Mouse (Mus musculus) MEL (cell line): ENCODE measurements at regions not wholly inside any gene's neighbourhood (a gene's known extent, or its start where the extent isn't known, plus 50 kb on each side); places are given as distances from the start of the nearest gene placed in this dataset.

ENCODE experiments used
- DNase-seq: peaks from one replicate; pipeline ENCODE4 v3.0.0; 2011; ENCODE audit warnings: low read depth, low spot score
- H3K27ac ChIP-seq: 2 replicates; pipeline ENCODE4 v1.5.1; 2012; ENCODE audit warnings: low read depth, mild to moderate bottlenecking, control low read depth, low read length, moderate library complexity; ENCODE audit not compliant: control insufficient read depth
- H3K27me3 ChIP-seq, 2 experiments: fragments of 150-350 bp in 1 of 2; sonication (generic) in 1 of 2; 2 replicates each; pipeline ENCODE4 v1.6.1; 2012; ENCODE audit warnings: low read length in 2 of 2, mild to moderate bottlenecking in 2 of 2, improper control_type of control experiment in 1 of 2, moderate library complexity in 1 of 2; ENCODE audit not compliant: insufficient read depth in 2 of 2, control insufficient read depth in 1 of 2
- H3K36me3 ChIP-seq, 2 experiments: 2 replicates each; pipeline ENCODE4 v1.6.1; 2012 to 2014; ENCODE audit warnings: low read length in 2 of 2, improper control_type of control experiment in 1 of 2, inconsistent platforms in 1 of 2, mild to moderate bottlenecking in 1 of 2; ENCODE audit not compliant: insufficient read depth in 2 of 2, control insufficient read depth in 1 of 2
- H3K4me1 ChIP-seq, 2 experiments: fragments of 150-350 bp in 1 of 2; sonication (generic) in 1 of 2; 2 replicates each; pipeline ENCODE4 v1.6.1; 2012; ENCODE audit warnings: low read length in 2 of 2, improper control_type of control experiment in 1 of 2, mild to moderate bottlenecking in 1 of 2; ENCODE audit not compliant: insufficient read depth in 2 of 2, control insufficient read depth in 1 of 2
- H3K4me3 ChIP-seq, 2 experiments: fragments of 150-350 bp in 1 of 2; sonication (generic) in 1 of 2; 2 replicates each; pipeline ENCODE4 v1.5.1; 2012; ENCODE audit warnings: low read depth in 2 of 2, low read length in 2 of 2, mild to moderate bottlenecking in 2 of 2, moderate library complexity in 2 of 2, control low read depth in 1 of 2, improper control_type of control experiment in 1 of 2; ENCODE audit not compliant: control insufficient read depth in 1 of 2, insufficient read depth in 1 of 2
- H3K79me2 ChIP-seq: 2 replicates; pipeline ENCODE4 v1.6.1; 2012; ENCODE audit warnings: mild to moderate bottlenecking, low read length, moderate library complexity; ENCODE audit not compliant: control insufficient read depth, poor library complexity, insufficient read depth
- H3K9ac ChIP-seq: 2 replicates; pipeline ENCODE4 v1.6.1; 2012; ENCODE audit warnings: low read depth, mild to moderate bottlenecking, control low read depth, low read length, moderate library complexity; ENCODE audit not compliant: control insufficient read depth, poor library complexity, severe bottlenecking
- H3K9me3 ChIP-seq: fragments of 150-350 bp; sonication (generic); replicated peaks from 2 replicates; pipeline ENCODE4 v1.6.1; 2012; ENCODE audit warnings: mild to moderate bottlenecking, low read length, improper control_type of control experiment, moderate library complexity; ENCODE audit not compliant: insufficient read depth
- CHD2 ChIP-seq: IDR thresholded peaks from 2 replicates; pipeline ENCODE4 v1.6.1; 2011; ENCODE audit warnings: low read length, improper control_type of control experiment
- CTCF ChIP-seq, 3 experiments: IDR thresholded peaks in 2 of 3; conservative IDR thresholded peaks in 1 of 3; 2 replicates each; pipeline ENCODE4 v1.5.1; 2011 to 2012; ENCODE audit warnings: low read length in 3 of 3, low read depth in 2 of 3, mild to moderate bottlenecking in 2 of 3, improper control_type of control experiment in 1 of 3, inconsistent platforms in 1 of 3, mixed read lengths in 1 of 3, moderate library complexity in 1 of 3; ENCODE audit not compliant: control insufficient read depth in 1 of 3, insufficient read depth in 1 of 3, poor library complexity in 1 of 3, severe bottlenecking in 1 of 3
- ETS1 ChIP-seq: IDR thresholded peaks from 2 replicates; pipeline ENCODE4 v1.6.1; 2012; ENCODE audit warnings: low read depth, mild to moderate bottlenecking, inconsistent platforms, low read length, improper control_type of control experiment, moderate library complexity
- GATA1 ChIP-seq: IDR thresholded peaks from 2 replicates; pipeline ENCODE4 v1.6.1; 2011; ENCODE audit warnings: low read depth, low read length, improper control_type of control experiment
- MAX ChIP-seq: IDR thresholded peaks from 2 replicates; pipeline ENCODE4 v1.6.1; 2011; ENCODE audit warnings: low read length, improper control_type of control experiment
- MEF2A ChIP-seq: IDR thresholded peaks from 2 replicates; pipeline ENCODE4 v1.6.1; 2014; ENCODE audit warnings: low read depth, mild to moderate bottlenecking, inconsistent platforms, low read length, improper control_type of control experiment; ENCODE audit not compliant: poor library complexity, insufficient replicate concordance, severe bottlenecking; ENCODE audit errors: extremely low read depth
- MXI1 ChIP-seq: IDR thresholded peaks from 2 replicates; pipeline ENCODE4 v1.6.1; 2011; ENCODE audit warnings: mild to moderate bottlenecking, low read depth, low read length, improper control_type of control experiment
- MYC ChIP-seq: IDR thresholded peaks from 2 replicates; pipeline ENCODE4 v1.6.1; 2011; ENCODE audit warnings: low read depth, mild to moderate bottlenecking, low read length, improper control_type of control experiment, moderate library complexity
- NELFE ChIP-seq: IDR thresholded peaks from 2 replicates; pipeline ENCODE4 v1.6.1; 2011; ENCODE audit warnings: low read depth, low read length, improper control_type of control experiment
- RCOR1 ChIP-seq: IDR thresholded peaks from 2 replicates; pipeline ENCODE4 v1.6.1; 2012; ENCODE audit warnings: low read depth, mild to moderate bottlenecking, inconsistent platforms, low read length, improper control_type of control experiment
- SMC3 ChIP-seq: IDR thresholded peaks from 2 replicates; pipeline ENCODE4 v1.6.1; 2011; ENCODE audit warnings: low read depth, low read length, improper control_type of control experiment
- TBP ChIP-seq: IDR thresholded peaks from 2 replicates; pipeline ENCODE4 v1.8.0; 2011; ENCODE audit warnings: low read depth, low read length, improper control_type of control experiment
- USF2 ChIP-seq, 2 experiments: IDR thresholded peaks; 2 replicates each; pipeline ENCODE4 v1.6.1; 2011 to 2012; ENCODE audit warnings: improper control_type of control experiment in 2 of 2, low read length in 2 of 2, borderline replicate concordance in 1 of 2, inconsistent platforms in 1 of 2, low read depth in 1 of 2, mild to moderate bottlenecking in 1 of 2; ENCODE audit not compliant: insufficient read depth in 1 of 2
- ZC3H11A ChIP-seq: IDR thresholded peaks from 2 replicates; pipeline ENCODE4 v1.6.1; 2012; ENCODE audit warnings: low read depth, mild to moderate bottlenecking, inconsistent platforms, low read length, improper control_type of control experiment
- ZKSCAN1 ChIP-seq: IDR thresholded peaks from 2 replicates; pipeline ENCODE4 v1.6.1; 2012; ENCODE audit warnings: low read depth, mild to moderate bottlenecking, inconsistent platforms, low read length, improper control_type of control experiment, moderate library complexity
- ZNF384 ChIP-seq: IDR thresholded peaks from 2 replicates; pipeline ENCODE4 v1.6.1; 2012; ENCODE audit warnings: low read depth, mild to moderate bottlenecking, inconsistent platforms, low read length, improper control_type of control experiment

GRCm38 (mm10) chr12:77596676-77597075, 358.8 kb downstream of the Fut8 start:
- no peaks in the 10 kb centered on the region for H3K36me3 ChIP-seq
- TF ChIP-seq ZNF384 (no peak), TBP (no peak), ZC3H11A (no peak), MAX (no peak), RCOR1 (no peak), MEF2A (no peak), USF2 (IDR thresholded peaks at IDR 0.05; ENCODE audit: borderline replicate concordance in 1 of 2, insufficient read depth in 1 of 2, low read depth in 1 of 2, low read length in 2 of 2) (no peak), GATA1 (no peak), SMC3 (no peak)
- H3K27ac ChIP-seq = no peak overlapping the region
- no peak overlapping the region for H3K4me3 ChIP-seq
- no peaks in the 10 kb centered on the region for H3K4me1 ChIP-seq
- H3K27me3 ChIP-seq = peaks cover 0 to 5% of the 10 kb centered on the region in 2 experiments; a peak in 3 of 4 replicates
- no peaks in the 10 kb centered on the region for H3K79me2 ChIP-seq
- DNase-seq = no peak
- no peaks in the 10 kb centered on the region for H3K9me3 ChIP-seq
- H3K9ac ChIP-seq = no peak overlapping the region

- Histone ChIP-seq H3K4me1 (no peaks in the 10 kb centered on the region), H3K27ac (no peak overlapping the region), H3K9ac (no peak overlapping the region), H3K4me3 (no peak overlapping the region), H3K9me3 (no peaks in the 10 kb centered on the region), H3K36me3 (no peaks in the 10 kb centered on the region), H3K79me2 (no peaks in the 10 kb centered on the region), H3K27me3 (peaks cover 0 to 5% of the 10 kb centered on the region in 2 experiments; a peak in 3 of 4 replicates)
- DNase-seq = no peak
- no peak for TF ChIP-seq ZKSCAN1
- no peak for TF ChIP-seq SMC3
- no peak for TF ChIP-seq CTCF (IDR thresholded peaks at IDR 0.05 in 2 of 3, conservative IDR thresholded peaks at IDR 0.05 in 1 of 3; ENCODE audit: control insufficient read depth in 1 of 3, insufficient read depth in 1 of 3, low read depth in 2 of 3, low read length in 3 of 3, poor library complexity in 1 of 3, severe bottlenecking in 1 of 3)
- TF ChIP-seq ETS1 = no peak
- no peak for TF ChIP-seq MXI1
- no peak for TF ChIP-seq NELFE
- no peak for TF ChIP-seq MYC
- TF ChIP-seq CHD2 = no peak
- TF ChIP-seq MEF2A = no peak
These were observed 359.9 kb downstream of the Fut8 start for GRCm38 (mm10) chr12:77597627-77598333.
